Mouse (Mus musculus) cerebellum, postnatal 25 days (tissue): ENCODE results near the gene Usp21.
"Not testable (repeated sequence)": the region's sequence is repeated elsewhere in the genome, so short reads cannot be mapped to it uniquely, and the experiment has no call there.

ENCODE experiments used
- DNase-seq, 2 experiments: peaks; one replicate each; pipeline ENCODE4 v3.0.0; 2021; ENCODE audit warnings: mixed read lengths in 2 of 2

Usp21 gene

DNA sequence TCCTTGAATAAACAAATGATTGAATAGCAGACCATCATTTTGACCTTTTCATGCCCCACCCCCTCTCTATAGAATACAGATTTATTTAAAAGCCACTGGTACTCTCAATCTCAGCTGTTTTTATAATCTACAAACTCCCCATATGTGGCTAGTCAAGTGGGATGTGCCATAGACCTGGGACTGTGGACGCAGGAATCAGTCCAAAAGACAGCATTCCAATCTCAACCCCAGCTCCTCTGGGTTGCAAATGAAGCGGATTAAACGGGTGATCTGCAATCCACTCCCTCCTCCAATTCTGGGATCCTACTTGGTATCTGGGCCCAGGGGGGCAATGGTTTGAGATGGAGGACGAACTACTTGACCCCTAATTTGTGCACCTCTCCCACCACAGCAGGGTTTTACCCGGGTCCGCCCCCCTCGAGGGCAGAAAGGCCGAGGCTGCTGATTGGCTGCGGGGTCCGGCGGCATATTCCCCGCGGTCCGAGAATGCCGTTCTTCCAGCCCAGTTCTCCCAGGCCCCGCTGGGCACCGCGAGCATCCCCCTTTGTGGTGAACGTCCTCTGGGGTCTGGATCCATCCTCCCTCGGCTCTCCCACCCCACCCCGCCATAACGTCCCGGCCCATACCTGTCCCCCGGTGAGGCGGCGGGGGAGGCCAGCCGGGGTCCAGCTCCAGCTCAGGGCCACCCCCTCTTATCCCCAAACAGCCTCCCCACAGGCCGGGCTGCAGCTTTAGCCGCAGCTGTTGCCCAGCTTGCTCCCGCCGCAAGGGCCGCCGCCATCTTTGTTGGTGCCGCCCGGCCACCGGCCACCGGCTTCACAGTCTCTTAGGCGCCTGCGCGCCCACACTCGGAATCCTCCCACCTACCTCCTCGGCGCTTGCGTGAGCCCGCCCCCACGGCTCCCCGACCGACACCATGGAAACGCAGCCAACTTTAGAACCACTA lies at the start of gene Usp21:
Gene Usp21, minus strand, starts transcription at position 856 of the 946 bp plus-strand sequence.
- peak; percentile 94 to 96 for DNase-seq

DNA sequence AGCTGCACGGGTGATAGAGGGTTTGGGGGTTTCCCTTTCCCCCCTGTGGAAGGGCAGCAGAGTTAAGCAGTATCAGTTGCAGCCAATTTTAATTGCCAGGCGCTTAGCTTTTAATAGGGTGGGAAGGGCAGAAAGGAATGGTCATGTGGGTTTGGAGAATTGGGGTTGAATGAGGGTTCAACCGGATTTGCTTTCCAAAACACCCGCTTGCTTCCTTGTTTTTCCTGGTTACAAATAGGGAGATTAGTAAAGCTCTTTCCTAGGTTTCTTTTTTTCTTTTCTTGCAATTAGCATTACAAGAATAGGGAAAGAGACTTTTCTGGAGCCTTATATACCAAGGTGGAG lies 42.4 kb upstream of the Usp21 start:
- no peak for DNase-seq

DNA sequence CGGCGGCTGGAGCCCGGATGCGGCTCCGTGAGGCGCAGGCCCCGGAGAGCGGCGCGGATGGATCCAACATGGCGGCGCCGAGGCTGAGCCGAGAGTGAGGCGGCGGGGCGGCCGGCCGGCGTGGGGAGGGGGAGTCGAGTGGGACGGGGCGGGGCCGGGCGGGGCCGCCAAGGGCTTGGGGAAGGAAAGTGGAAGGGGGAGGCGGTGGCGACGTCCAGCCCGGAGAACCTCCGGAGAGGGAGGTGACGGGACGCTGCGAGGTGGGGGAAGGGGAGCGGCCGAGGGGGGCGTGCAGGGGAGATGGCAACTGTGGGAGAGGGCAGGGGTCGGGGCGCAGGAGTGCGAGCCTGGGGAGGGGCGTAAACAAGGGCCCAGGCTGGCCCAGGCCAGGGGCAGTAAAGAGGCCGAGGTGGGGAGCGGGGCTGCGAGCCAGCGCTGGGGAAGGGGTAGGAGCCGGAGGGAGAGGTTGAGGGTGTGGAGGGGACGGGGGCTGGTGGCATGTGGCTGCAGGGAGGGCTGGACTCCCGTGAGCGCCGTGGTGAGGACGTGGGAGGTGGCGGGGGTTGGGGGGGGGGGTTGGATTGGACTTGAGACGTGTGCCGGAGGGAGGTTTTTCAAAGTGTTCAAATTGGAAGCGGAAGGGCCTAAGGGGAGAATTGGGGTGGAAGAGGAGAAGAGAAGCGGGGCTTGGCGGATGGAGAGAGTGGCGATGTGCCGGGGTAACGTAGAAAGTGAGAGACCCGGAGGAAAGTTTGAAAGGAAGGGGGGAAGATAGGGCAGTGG lies 41.8 kb upstream of the Usp21 start:
- DNase-seq = no peak

DNA sequence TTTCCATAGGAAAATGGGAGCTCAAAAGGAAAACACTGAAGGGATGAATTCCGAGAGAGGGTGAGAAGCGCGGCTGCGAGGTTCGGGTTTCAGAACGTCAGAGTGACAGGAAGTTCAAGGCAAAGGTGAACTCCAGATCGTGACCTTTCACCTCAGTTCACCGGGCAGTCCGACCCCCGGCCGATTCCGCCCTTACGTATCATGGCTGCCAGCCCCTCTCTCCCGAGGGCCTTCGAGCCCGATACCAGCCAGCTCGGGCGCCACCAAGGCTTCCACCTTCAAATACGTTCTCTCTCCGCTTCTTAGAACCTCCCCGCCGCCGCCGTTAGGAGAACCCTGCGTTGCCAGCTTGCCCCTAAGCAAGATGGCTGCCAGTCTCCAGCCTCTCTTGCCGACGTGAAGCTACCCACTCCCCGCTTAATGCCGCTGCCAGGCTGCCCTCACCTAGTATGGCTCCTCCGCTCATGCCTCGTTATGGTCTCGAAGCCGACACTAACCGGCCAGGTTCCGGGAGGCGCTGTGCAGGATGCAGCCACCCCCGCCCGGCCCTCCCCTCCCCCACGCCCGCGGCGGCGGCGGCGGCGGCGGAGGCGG lies 41.1 kb upstream of the Usp21 start, which contains the start of gene Dedd:
Gene Dedd, plus strand, starts transcription at position 307 of the 594 bp plus-strand sequence.
- peak; percentile 92 to 93 for DNase-seq

DNA sequence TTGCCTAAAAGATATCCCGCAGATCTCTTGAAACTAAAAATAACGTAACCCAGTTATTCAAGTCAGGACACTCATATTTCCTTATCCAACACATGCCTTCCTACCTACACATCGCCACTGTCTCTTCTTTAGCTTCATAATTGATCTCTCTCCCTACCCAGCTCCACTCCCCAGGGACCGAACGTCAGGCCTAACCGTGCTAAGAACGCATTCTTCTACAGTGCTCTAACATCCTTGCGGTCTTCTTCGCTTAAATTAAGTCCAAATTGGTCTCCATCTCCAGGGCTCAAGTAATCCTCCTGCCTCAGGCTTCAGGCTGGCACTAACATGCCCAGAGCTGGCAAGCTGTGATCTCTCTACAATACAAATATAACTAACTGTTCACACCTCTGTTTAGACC lies 40.5 kb upstream of the Usp21 start:
- peak in 1 of 2 experiments; percentile 14 for DNase-seq

DNA sequence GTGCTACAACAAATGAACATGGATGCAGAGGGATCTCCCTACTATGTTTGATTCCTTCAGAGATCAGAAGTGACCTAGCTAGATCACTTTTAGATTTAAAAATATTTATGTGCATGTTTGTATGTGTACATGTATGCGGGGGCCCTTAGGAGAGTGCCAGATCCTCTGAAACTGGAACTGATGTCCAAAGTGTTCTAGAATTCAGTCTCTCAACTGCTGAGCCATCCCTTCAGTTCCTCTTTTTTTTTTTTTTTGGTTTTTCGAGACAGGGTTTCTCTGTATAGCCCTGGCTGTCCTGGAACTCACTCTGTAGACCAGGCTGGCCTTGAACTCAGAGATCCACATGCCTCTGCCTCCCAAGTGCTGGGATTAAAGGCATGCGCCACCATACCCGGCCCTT lies 38.8 kb upstream of the Usp21 start:
- not testable (repeated sequence) for DNase-seq

DNA sequence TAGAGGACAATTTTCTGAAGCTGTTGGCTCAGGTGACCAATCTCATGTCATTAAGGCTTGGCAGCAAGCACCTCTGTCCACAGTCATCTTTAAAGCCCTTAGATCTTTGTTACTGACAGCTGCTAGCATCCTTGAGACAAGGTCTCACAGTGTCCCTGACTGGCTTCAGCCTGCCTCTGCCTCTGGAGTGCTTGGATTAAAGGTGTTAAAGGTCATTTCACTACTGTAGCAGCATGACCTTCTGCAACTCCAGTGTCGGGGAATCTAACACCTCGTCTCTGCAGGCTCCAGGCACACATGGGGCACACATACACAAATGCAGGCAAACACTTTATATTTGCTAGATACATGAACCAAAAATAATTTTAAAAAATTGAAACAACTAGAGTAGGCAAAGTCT lies 37.8 kb upstream of the Usp21 start:
- no peak for DNase-seq

DNA sequence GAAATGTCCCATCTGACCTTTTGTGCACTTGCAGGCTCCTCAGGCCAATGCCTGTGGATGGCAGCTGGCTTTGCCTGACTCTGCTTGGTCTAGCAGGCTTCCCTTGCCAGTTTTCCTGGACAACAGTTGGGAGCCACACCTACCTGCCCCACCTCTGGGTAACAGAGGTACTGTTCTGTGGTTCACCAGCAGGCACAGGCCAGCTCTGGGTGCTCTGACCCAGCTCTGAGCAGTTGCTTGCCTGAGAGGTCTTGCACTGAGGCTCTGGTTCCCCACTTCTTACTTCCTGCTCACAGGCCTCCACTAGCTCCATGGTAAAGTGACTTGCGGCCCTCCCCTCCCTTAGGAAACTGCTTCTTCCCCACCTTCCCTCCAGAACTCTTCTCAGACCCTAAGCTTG lies 34.2 kb upstream of the Usp21 start:
- DNase-seq = peak in 1 of 2 experiments; percentile 27

DNA sequence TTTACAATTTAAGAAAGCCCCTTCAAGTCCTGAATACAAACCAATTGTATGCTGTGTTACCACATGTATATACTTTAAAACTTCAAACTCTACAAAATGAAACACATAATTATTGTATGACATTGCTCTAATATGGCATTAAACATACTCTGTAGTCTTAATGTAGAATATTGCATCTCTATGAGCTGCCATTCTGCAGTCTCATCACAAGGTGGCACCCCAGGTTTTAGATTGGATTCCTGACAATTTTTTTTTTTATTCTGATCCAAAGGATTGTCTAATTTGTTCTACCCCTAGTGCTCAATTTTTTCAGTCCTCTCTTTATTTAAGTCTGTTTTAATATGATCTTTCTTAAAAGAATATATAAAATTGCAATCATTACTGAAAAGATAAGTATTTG lies 33.6 kb upstream of the Usp21 start:
- peak in 1 of 2 experiments; percentile 31 for DNase-seq

DNA sequence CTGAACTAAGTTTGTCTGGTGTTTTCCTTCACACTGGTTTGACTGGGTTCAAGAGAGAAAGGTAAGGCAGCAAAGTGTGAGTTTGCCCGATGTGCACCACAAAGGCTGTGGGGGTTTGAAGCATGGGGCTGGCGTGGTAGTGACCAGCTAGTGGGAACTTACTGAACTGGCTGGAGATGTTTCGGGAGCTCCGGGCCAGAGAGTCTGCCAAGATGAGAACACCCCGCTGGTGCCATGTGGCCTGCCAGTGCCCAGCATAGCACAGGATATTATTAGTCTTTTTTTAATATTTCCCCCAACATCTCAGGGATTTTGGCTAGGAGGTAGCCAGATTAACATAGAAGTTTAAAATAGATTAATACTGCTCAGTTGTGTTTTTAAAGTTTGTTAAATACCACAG lies 32.4 kb upstream of the Usp21 start:
- DNase-seq = peak; percentile 84 to 86

DNA sequence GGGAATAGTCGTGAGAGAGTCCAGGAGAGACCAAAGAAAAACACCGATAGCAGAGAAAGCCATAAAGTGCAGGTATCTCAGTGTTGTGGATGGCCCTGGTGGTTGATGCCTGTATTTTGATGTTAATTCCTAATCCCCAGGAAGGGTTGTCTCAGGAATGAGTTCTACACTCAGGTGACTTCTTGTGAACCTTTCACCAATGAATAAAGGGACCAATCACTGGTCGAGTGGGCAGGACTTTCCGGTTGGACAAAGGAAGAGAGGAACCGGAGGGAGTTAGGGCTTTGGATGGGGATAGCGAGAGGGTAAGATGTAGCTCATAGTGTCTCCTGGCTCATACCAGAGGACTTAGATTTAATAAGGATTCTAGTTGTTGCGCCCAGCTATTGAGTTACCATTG lies 32.0 kb upstream of the Usp21 start:
- DNase-seq = peak in 1 of 2 experiments; percentile 48

DNA sequence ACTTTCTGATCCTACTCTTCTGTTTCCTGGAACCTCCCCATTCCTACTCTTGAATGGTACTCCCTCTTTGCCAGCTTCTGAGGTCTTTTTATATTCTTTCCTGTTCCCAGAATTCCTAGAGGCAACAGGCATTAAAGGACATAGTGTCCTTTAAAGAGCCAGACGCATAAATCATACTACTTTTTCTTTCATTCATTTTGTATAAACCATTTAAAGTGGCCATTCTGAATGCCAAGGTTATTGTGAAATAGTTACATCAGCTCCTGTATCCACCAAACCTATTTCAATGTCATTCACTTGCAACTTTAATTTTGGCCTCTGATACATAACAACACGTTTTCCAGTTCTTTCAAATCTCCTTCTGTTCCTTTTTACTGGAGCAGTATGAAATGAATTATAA lies 21.5 kb upstream of the Usp21 start:
- DNase-seq = no peak

DNA sequence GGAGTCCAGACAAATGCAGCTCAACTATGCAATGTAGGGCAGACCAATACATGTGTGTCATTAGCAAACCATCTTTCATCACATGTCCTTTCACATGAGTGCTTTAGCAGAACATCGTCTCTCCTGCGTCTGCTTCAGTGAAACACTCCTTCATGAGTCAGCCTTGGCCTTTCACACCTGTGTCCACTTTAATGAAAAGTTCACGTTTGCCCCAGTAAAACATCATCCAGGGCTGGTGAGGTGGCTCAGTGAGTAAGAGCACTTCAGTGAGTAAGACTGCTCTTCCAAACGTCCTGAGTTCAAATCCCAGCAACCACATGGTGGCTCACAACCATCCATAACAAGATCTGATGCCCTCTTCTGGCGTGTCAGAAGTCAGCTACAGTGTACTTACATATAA lies 18.4 kb upstream of the Usp21 start:
- DNase-seq = not testable (repeated sequence)

DNA sequence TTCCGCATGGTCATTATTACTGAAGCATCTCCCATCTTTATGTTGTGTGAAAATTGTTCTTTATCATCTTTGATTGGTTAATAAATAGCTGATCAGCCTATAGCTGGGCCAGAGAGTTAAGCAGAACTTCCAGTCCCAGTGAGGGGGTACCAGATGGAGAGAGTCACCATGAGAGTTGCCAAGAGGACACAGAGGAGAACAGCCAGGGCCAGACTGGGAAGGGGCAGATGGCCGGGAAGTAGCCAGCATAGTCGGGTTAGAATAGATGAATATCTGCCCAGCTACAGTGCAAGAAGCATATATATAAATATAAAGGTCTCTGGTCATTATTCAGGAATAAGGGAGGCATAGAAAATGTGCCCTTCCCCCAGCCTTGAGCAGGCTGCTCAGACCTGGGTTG lies 10.4 kb upstream of the Usp21 start:
- DNase-seq = peak in 1 of 2 experiments; percentile 30

DNA sequence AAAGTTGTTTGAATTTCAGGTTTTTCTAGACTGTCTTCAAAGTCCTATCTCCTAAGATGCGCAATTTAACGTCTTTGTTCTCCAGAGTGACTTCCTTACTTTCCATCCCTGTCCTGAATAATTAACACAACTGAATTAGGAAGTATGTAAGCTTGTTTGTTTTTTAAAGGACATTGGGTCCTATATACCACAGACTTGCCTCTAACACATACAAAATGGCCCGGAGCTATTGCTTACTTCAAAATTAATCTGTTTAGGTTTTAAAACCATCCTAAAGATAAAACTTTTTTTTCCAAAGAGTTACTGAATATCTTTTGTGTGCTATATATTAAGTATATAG lies 7.2 kb upstream of the Usp21 start:
- no peak for DNase-seq

DNA sequence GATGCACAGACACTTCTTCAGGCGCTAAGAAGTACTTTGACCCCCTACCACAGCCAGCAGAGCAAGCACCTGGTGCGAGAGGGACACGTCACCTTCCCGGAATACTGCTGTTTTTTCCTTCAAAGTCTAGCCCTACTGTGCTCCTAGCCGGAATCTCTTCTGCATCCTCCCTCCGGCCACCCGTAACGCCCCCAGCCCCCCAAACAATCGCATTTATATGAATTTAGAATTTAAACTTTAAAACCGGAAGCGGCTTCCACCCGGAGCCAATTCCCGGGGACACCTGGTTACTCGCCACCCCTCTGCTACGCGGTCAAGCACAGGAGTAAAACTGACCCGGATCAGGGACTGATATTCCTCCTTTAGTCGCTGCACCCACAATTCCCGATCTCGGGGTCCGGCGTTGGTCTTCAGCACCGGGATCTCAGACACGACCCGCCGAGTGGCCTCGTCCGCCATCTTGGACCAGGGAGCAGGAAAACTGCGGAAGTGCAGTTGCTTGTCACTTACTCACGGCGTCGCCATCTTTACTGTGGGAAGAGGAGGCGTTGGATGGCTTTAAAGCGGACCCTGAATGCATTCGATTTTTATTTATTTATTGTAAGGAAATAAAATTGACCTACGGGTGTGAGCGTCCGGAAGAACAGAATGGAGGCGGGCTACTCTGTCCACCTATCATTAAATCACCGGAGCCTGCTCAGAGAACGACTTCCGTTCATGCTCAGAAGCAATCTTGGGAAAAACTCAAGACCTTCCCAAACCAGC lies 6.7 kb upstream of the Usp21 start, which contains the start of gene Ufc1:
Gene Ufc1, minus strand, starts transcription at position 727 of the 765 bp plus-strand sequence.
- DNase-seq = peak; percentile 85 to 91

DNA sequence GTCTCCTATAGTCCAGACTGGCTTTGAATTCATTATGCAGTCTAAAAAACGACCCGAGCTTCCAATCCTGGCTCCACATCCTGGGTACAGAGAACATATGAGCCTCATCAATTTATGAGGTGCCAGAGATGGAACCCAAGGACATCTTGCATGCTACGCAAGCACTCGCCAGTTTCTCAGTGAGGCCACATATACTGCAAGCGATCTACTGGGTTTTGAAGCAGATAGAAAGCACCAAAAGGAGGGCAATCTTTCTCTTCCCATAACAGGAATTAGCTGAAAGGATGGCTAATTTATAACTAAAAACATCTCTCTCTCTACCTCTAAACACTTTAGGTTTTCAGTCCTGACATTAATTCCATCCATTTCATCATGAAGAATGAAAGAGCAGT lies 6.1 kb upstream of the Usp21 start:
- no peak for DNase-seq

DNA sequence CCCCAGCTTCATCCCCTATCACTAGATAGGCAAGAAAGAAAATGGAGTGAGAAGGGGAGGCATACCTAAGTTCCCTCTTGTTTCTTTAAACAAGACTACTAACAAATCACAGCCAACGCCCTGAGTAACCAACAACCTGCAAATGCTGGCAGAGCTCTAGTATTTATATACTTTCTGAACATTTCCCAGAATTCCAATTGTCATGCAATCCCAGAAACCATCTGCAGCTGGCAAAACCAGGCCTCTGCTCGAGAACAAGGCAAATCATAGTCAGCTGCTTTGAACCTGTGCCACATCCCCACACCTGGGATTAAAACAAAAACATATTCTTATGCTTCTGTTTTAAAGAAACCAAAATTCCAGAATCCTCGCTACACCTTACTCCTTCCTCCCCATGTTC lies 5.6 kb upstream of the Usp21 start:
- no peak for DNase-seq

DNA sequence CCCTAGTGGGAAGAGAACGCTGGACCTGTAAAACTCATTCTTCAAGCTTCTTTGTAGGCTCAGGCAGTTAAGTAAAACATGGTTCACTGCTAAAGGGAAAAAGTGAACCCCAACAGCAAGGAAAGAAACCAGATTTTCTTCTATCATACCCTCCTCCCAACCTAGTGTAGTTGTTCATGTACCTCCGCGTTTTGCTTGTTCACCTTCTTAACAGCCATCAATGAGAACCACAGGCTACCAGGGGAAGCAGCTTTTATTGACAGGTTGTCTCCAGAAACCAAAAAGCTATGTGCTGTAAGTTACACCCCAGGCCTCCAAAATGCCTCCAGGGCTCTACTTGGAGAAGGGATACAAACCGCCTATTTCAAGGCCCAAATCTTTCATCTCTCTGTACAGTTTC lies 537 bp upstream of the Usp21 start:
- no peak for DNase-seq

DNA sequence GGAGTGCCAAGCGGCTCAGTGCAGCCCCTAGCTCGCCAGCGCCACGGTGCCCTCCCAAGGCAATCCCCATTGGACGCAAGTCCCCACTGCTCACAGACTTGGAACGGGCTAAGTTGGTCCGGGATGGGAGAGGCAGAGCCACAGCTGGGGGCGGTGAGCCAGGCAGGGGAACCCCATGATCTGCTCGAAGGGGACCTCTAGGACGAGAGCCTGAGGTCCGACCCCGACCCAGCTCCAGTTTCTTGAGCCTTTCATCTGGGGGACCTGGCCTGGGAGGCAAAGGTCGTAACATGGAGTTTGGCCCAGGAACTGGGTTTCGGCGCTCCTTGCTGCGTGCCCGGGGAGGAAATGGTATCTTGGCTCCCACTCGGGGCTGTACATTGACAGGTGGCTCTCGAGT lies 1.3 kb downstream of the Usp21 start:
- DNase-seq = no peak

DNA sequence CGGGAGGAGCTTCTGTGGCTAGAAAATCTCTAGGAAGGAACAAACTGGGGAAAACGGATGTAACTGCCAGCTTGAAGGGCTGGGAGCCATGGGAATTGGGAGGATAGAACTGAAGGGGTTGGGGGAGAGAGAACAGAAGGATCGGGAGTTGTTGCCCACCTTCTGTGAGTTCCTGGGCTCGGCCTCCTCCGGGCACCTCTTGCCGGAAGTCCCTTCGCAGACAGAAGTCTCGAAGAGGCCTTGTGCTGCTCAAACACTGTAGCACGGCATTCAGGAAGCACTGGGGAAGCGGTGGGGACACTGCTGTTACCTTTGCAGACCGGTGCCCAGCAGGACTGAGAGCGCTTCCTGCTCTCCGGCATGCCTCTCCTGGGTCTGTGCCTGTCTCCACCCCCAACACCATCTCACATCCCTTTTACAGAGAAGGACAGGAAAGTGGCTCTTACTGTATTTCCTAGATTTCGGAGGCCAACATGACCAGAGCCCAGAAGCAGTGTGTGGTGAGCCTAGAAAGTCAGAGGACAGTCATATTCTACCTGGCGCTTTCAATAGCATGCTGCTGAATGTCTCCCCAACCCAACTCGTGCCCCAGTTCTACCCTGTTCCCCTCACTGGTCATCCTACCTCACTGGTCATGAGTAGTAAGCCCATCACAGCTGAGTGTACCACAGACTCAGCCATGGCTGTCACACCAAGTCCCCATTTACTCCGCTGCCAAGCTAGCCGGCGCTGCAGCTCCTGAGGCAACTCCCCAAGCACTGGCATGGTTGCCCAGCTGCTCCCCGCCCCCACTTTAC lies 2.5 kb downstream of the Usp21 start:
- no peak for DNase-seq

DNA sequence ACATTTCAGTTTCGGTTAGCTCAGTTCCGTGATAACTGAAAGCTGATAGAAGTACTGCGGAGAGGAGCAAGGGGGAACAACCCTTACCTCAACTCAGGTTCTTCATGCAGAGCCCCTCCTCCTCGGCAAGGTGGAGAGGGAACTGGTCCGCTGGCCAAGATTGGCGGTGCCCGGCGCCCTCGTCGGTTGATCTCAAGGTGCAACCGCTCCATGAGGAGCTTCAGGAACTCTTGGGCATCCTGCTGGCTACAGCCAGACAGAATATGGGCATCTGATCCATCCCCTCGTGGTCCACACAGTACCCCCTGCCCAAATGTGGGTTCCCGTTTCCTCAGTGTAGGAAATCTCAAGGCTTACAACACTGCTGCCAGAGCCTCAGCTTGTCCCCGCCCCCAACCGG lies 3.3 kb downstream of the Usp21 start:
- no peak for DNase-seq
